Mouse (Mus musculus): ENCODE data around the gene Svop. TPM values are rescaled to one million over a fixed set of nuclear protein-coding genes. Genes with fewer than 3 reads are reported as not detected.

The Svop gene
- total RNA-seq, 2 experiments from 2014 or later = 171 to 176 TPM

- DNase-seq (ENCODE audit: low spot score in 2 of 2) = no peak
Observed at GRCm38 (mm10) chr5:113999382-113999781, 92.0 kb downstream of the Svop start.

DNA sequence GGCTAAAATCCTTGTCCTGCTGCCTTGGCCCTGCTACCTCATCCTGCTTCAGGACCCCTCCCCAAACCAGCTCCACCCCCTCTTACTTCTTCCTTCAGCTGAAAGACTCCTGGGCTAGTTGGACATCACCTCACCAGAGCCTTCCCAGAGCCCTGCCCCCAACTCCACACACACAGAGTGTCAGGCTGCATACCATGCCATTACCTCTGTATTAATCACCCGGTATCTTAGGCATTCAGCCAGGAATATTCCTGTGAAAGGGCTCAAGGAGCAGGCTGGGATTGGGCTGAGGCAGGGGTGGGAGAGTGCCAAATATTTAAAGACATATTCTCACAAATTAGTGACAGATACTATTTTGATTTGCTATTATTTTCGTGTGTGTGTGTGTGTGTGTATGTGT lies 94.9 kb downstream of the Svop start:
- no peak for DNase-seq (ENCODE audit: low spot score in 2 of 2)

GRCm38 (mm10) chr5:113993487-113994465 lies 97.6 kb downstream of the Svop start, which contains the start of gene Ssh1:
Gene Ssh1 (minus strand): TSS chr5:113993894.
- peak; percentile 78 to 85 for DNase-seq (ENCODE audit: low spot score in 2 of 2)

DNA sequence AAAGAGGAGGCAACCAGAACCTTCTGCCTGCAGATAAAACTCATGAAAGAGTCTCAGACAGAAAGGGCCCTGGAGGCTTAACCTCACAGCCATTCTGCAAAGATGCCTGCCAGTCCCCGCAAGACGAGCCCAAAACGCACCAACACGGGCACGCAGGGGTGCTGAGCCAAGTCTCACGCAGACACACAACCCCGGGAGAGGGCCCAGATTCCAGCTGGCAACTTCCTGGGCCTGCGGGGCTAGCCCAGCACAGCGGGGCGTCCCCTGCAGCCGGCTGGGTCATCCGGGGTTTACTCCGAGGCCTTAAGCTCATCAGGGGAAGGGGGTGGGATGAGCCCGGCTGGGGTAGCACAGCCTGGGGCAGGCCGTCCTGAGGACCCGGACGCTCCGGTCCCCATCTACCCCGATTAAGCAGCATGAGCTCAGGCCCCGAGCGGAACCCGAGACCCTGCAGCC lies 98.3 kb downstream of the Svop start:
- DNase-seq (ENCODE audit: low spot score in 2 of 2) = peak; percentile 25 to 50

DNA sequence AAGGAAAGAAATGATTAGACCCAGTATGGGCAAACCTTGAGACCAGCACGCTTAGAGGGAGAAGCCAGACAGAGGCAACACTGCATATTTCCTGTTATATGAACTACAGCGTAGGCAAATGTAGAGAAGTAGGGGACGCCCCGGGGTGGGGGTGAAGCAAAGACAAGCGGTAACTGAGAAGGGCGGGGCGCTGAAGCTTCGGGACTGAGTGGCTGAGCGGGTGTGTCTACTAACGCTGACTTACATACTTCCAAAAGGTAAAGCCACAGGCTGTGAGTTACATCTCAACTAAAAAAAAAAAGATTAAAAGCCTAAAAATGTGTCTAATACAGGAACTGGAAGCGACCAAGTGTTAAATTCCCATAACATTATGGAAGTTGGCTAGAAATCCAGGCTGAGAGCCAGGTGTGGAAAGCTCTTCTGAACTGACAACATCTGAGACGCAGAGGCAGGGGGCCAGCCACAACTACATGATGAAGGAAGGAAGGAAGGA lies 99.0 kb downstream of the Svop start:
- DNase-seq (ENCODE audit: low spot score in 2 of 2) = no peak

DNA sequence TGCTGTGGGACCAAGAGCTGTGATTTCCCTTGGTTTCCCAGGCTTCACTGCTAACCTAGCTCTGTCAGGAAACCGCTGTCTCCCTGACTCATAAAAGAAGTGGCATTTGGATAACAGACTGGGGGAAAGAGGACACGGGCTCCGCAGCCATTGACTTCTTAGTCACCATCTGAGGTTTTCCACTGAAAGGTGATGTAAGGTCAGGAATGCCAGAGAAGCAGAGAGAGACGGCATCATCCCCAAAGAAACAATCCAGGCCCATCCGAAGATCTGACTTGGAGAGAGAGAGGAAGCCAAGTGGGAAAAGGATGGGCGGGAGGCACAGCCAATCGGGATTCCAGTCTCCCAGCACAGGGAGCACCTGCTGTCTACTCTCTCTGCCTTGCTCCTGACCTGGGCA lies 100.2 kb downstream of the Svop start:
- no peak for DNase-seq (ENCODE audit: low spot score in 2 of 2)

DNA sequence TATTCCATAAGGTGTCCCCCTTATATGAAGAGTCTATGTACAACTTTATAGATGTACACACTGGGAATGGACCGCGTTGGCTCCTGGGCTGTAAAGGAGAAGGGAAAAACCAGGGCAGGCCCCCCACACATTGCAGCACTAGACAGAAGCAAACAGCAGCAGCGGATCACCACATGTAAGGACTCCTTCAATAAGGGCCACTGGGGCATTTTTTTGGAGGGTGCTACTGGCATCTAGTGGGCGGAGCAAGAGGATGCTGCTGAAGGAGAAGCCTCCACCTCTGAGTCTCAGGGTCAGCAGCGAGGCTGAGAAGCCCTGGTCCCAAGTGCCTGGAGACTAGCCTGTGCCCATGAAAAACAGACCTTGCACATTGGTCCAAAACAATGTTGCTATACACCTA lies 100.8 kb downstream of the Svop start:
- DNase-seq (ENCODE audit: low spot score in 2 of 2) = no peak

DNA sequence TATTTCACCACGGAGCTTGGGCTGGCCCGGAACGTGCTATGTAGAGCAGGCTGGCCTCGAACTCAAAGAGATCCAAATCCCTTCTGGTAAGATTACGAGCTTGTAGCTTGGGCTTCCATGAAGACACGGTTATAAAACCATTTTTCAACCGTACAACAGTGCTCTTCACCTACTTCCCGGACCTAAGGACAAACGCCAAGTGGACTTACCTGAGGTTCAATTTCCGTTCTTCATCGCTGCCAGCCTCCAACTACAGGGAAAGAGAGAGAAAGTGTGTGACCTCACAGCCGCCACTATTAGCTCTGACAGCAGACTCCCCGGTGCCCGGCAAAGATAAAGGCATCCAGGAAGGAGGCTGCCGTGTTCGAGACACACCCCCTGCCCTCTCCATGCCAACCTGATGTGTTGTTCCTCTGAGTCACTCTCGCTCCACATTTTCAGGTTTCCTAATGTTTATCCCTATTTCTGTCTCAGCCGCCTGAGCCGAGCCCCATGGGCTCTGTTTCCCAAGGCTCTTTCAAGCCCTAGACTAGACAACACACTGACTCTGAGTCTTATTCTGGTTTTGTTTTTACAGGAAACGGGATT lies 101.8 kb downstream of the Svop start:
- no peak for DNase-seq (ENCODE audit: low spot score in 2 of 2)

DNA sequence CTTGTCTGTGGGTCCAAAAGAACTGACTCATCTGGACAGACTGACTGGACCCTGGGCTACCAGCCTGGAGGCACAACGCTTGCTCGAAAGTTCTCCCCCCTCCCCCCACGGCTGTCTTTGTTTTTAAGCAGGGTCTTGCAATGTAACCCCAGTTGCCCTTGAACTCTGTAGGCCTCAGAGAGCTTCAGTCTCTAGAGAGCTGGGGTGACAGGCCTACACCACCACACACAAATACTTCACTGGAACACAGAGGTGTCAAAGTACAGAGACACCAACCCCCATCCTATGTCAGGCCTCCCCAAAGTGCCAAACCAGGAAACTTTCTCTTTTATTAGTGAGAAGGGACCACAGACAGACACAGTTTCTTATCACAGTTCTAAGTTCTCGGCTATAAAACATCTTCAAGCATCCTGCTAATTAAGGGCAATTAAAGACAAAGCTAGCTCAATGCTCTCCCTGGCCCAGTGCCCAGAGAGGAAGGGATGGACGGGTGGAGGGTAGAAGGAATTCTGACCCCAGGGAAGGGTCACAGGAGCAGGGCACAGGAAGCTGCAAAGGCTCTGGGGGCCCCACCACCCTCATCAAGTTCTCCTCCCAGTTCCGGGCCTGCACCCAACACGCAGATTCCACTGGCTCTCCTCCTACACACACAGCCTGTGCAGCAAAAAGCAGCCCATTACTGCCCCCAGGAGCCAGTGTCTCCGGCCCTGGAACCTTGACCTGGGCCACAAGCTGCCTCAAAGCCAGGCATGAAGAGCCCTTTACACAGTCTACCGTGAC lies 105.0 kb downstream of the Svop start:
- DNase-seq (ENCODE audit: low spot score in 2 of 2) = peak; percentile 25 to 67

DNA sequence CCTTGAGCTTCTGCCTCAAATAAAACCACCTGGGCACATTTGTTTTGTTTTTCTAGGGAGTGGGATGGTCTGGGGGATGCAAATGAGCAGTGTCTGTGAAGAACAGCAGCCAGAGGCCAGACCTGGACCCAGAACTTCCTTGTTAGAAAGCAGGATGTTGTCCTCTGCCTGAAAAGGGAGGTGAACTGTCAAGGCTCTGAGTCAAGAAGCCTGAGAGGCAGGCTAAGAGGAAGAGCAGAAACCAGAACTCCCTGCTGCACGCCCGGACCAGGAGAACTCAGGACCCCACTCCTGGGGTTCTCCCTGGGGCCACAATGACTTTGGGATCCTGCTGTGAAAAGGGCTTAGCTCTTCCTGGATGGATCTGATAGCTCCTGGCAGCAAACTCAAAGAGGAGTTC lies 105.6 kb downstream of the Svop start:
- DNase-seq (ENCODE audit: low spot score in 2 of 2) = no peak

- no peak for DNase-seq (ENCODE audit: low spot score in 2 of 2)
Observed at GRCm38 (mm10) chr5:113984025-113984740, 107.2 kb downstream of the Svop start.

- DNase-seq (ENCODE audit: low spot score in 2 of 2) = no peak
Observed at GRCm38 (mm10) chr5:113983541-113983940, 107.8 kb downstream of the Svop start.

DNA sequence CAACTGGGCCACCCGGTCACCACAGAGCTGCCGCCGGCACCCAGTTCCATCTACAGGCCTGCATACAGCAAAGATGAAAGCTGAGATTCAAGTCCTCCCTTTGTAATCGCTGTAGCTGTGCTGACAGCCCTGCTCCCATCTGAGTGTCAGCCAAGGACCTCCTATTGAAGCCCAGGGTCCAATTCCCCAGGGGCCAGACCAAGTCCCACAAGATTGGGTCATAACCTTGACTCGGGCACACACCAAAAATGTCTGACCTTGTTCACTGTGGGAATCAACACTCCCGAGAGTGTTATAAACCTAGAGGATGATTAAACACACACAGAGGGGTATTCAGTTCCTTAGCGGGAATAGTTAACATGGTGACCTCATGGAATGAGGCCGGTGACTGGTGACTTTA lies 109.5 kb downstream of the Svop start:
- no peak for DNase-seq (ENCODE audit: low spot score in 2 of 2)

DNA sequence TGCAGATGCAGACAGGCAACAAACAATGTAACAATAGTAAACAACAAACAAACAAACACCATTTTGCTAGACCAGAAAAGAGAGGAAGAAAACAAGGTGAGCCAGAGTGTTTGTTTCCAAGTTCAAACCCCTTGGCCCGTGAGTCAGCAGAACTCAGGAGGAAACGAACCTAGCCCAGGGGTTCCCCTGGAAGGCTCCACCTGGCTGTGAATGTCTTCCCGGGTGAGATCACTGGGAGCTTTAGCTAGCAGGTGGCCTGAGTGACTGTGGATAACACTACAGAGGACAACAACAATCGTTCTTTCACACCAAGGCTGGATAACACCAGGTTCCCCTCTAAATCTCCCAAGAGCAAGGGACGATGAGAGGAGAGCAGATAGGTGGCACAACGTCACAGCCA lies 110.2 kb downstream of the Svop start:
- DNase-seq (ENCODE audit: low spot score in 2 of 2) = no peak

GRCm38 (mm10) chr5:113980511-113980910 lies 110.9 kb downstream of the Svop start:
- no peak for DNase-seq (ENCODE audit: low spot score in 2 of 2)

DNA sequence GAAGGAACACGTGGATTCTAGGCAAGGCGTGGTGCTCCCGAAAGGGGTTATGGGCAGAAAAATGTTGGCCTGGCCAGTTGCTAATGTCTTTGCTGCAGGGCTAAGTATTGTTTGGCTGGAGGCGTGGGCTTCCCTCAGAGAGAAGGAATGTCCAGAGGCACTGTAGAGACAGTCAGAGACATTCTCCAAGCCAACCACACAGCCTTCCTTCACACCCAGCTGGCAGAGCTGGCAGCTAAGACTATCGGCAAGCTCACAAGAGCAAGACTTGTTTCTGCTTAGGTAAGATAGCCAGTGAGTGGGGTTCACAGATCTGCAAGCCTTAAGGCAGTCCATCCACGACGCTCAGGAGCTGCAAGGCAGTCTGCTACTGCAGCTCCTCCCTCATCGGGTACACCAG lies 114.1 kb downstream of the Svop start:
- no peak for DNase-seq (ENCODE audit: low spot score in 2 of 2)

Other genes with a start within 250 kb of the Svop start
- gene Coro1c, start 182.8 kb downstream of the Svop start, total RNA-seq (2021) = 10 to 100 TPM; 88.6 to 88.7 TPM
- gene Ssh1, start 97.7 kb downstream of the Svop start, total RNA-seq (2021) = 10 to 100 TPM; 27.5 to 29.2 TPM
- not detected for gene Dao, start 87.9 kb downstream of the Svop start, total RNA-seq (2021)
- gene Usp30, start 26.1 kb downstream of the Svop start, total RNA-seq (2021) = 10 to 100 TPM; 39.9 to 42.2 TPM
- gene Alkbh2, start 36.6 kb upstream of the Svop start, total RNA-seq (2021) = 1 to 10 TPM; 4.6 TPM
- 1 to 10 TPM; 2.0 to 2.6 TPM for gene Ung, start 38.8 kb upstream of the Svop start, total RNA-seq (2021)
- 1 to 10 TPM; 6.4 to 6.5 TPM for gene Acacb, start 55.0 kb upstream of the Svop start, total RNA-seq (2021)
- gene Foxn4, start 182.2 kb upstream of the Svop start, total RNA-seq (2021) = not detected
- gene Myo1h, start 197.6 kb upstream of the Svop start, total RNA-seq (2021) = 1 to 10 TPM; 3.6 to 3.7 TPM

All from layer of hippocampus, adult 18-20 months (tissue).